Mouse (Mus musculus) stomach, postnatal 0 days (tissue): ENCODE results near the gene Dcbld2.

Experiments used
- CTCF ChIP-seq: IDR thresholded peaks from 2 replicates; pipeline ENCODE4 v1.5.1; 2016; ENCODE audit warnings: antibody characterized with exemption, low read depth, mild to moderate bottlenecking, moderate library complexity
- EP300 ChIP-seq: optimal IDR thresholded peaks from 2 replicates; pipeline ENCODE3; 2016; ENCODE audit warnings: antibody characterized with exemption

DNA sequence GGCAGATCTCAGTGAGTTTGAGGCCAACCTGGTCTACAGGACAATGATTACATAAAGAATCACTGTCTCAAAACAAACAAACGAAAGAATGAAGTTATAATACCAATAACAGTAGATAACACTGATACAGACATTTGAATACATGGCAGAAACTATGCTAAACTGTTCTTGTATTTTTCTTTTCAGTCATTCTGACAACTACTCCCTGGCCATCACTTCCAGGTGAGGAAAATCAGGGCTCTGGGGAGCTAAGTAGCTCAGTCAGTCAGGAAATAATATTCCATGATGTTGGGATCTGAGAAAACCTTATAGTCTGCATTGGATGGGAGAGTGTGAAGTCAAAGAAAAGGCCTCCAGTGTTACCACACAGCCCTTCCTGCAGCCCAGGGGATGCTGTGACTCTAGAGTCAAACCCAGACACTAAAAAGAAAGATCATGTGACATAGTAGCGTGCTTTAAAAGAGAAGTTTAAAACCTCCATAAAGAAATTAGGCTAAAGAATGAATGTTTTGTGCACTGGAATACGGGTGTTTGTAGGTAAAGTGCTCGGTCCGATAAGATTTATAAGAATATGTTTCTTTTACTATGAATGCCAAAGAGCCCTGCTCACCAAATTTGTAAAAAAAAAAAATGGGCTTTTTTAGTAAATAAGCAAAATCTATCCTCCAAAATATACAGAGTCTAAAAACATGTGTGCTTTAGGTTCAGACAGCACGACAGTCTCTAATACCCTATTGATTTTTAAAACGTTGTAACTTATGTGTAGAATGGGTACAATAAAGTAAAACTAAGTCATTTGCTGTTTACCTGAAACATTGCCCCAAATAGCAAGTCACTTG lies 108.9 kb downstream of the Dcbld2 start:
- TF ChIP-seq CTCF (no peak), EP300 (no peak)
